Mouse (Mus musculus): ENCODE results near the gene Wdr91. TPM values are rescaled to one million over a fixed set of nuclear protein-coding genes. Genes with fewer than 3 reads are reported as not detected.

The Wdr91 gene
- 12.8 and 13.6 TPM in 2 replicates for polyA plus RNA-seq (2015; fragmentation: Nextera tagmentation; extraction: Ambion mirVana)

DNA sequence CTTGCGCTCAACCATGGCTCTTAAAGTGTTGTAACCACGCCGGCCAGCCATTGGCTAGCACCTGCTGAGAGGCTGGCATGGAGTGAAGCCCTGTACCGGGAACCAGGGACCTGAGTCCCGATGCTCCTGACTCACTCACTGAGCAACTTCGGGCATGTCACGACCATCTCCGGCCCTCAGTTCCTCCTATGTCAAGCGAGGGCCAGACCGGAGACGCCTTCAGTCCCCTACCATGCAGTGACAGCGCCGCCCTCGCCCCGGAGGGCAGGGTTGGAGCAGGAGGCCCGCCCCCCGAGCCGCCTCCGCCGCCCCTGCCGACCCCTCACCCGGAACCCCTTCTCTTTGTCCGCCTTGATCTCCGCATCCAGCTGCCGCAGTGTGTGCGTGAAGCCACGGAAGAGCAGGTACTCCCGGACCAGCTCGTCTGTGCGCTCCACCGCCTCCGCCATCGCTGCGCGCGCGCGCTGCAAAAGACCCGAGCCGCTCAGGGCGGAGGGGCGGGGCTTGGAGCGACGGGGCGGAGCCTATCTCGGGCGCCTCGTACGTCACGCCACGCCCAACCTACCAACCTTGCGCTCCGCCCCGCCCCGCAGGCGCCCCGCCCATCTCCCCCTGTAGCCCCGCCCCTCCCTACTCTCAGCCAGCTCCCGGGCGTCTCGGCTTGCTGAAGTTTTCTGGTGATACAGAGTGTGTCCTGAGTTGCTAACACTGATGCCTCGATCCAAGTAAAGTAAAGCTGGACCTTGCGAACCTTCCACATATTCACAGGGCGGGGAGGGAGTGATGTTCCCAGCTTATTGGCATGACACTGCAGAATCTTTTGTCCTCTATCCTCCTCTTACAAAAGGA is at the start of gene Wdr91:
Gene Wdr91 (minus strand): TSS at position 506 of the 849 bp plus-strand sequence.
- ATAC-seq (ENCODE audit: low read depth): peak; percentile 96
- Histone ChIP-seq H3K4me2 (peak within 1 kb of the TSS; percentile 73), H3K9ac (peak within 1 kb of the TSS; percentile 81), H3K4me3 (peak within 1 kb of the TSS; percentile 70), H3K4me1 (replicated peaks) (peaks cover 18% of the 10 kb centered on the region), H3K9me3 (no peaks in the 10 kb centered on the region), H3K27ac (replicated peaks) (peak within 1 kb of the TSS; percentile 91), H3K27me3 (no peaks in the 10 kb centered on the region), H3K36me3 (peaks cover 28% of the 10 kb centered on the region)
- WGBS: under 1% methylated on average over 64 of the region's 64 CpGs

DNA sequence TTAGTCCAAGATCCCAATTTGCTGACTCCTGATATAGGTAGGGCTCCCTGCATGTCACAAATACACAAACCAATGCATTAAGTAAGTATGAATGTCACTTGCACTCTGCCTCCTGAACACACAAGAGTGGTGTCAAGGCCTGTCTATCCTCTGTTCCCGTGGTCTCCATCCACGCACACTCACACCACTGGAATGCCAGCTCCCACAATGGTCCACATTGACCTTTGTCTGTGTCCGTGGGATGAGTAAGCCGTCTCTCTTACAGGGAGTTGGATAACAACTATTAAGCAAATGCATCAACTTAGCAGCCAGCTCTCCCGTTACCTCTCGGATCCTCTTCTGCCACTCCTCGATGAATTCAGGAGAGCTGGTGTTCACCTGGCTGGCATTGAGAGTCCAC is 48.5 kb upstream of the Wdr91 start:
- H3K4me3 ChIP-seq: no peak overlapping the region
- H3K9me3 ChIP-seq: no peaks in the 10 kb centered on the region
- no peaks in the 10 kb centered on the region for H3K27me3 ChIP-seq
- H3K9ac ChIP-seq: no peak overlapping the region
- H3K4me1 ChIP-seq (replicated peaks): peaks cover 11% of the 10 kb centered on the region; the same call in 1 of the 2 replicates
- no peak overlapping the region for H3K4me2 ChIP-seq
- WGBS: 88% methylated on average over 7 of the region's 7 CpGs
- H3K36me3 ChIP-seq: no peaks in the 10 kb centered on the region
- ATAC-seq (ENCODE audit: low read depth): no peak
- no peak overlapping the region for H3K27ac ChIP-seq (replicated peaks)

DNA sequence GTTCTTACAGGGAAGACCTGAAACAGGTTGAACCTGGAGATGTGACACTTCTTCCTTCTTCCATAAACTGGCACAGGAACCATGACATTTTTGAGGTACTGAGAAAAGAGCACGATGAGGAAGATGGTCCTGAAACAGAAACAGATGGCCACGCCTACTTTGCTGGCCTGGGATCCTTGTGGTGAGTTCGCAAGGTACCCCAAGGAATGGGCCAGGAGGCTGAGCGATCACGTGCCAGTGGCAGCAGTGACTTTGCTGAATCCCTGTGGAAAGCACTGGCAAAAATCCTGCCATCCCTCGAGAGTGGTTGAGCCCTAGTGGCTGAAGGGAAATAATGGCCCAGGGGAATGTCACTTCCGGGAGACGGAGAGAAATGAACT is 45.2 kb upstream of the Wdr91 start:
- H3K27ac ChIP-seq (replicated peaks): no peak overlapping the region
- H3K4me2 ChIP-seq: peak overlapping the region; percentile 45
- no peaks in the 10 kb centered on the region for H3K27me3 ChIP-seq
- H3K4me1 ChIP-seq (replicated peaks): peaks cover 11% of the 10 kb centered on the region; the same call in 1 of the 2 replicates
- H3K36me3 ChIP-seq: no peaks in the 10 kb centered on the region
- H3K4me3 ChIP-seq: no peak overlapping the region
- 52% methylated on average over 8 of the region's 8 CpGs for WGBS
- no peaks in the 10 kb centered on the region for H3K9me3 ChIP-seq
- no peak overlapping the region for H3K9ac ChIP-seq
- no peak for ATAC-seq (ENCODE audit: low read depth)

DNA sequence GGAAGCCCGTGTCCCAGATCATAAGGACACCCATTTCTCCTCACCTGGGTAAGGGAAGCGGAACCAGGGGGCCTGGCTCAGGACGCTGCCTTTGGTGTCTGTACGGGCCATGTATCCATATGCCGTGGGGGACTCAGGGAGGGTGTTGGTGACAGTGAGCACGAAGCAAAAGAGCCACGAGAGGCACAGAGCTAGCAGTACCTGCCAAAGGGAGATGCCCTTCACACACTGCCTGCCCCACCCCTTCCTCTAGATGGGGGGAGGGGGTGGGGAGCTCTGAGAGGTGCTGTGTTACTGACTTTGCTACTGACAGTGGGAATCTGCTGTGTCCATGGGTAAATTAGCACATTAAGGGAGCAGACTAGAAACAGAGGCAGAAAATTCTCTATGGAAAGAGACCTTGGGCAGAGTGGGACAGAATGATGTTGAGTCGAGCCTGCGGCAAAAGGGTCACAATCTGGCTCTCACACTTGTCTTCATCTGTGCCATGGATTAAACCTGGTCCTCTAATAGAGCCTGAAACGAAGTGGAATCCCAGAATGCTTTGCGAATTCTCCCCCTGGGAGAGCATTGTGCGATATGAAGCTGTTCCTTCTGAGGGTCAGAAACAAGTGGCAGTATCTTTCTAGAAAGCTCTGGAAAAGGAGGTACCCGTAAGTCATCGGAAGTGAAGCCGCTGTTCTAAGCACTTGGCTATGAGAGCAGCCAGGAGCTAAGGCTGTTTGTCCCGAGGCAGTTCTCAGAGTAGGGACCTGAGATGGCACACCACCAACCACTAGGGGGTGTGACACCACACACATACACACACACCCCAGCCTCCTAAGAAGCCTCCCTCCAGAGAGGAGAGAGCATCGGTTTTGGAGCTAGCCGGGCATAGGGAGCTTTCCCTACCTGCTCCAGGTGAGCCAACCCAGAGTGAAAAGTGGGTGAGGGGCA is 44.5 kb upstream of the Wdr91 start:
- no peaks in the 10 kb centered on the region for H3K27me3 ChIP-seq
- peaks cover 11% of the 10 kb centered on the region; the same call in 1 of the 2 replicates for H3K4me1 ChIP-seq (replicated peaks)
- H3K36me3 ChIP-seq: no peaks in the 10 kb centered on the region
- WGBS: 54% methylated on average over 18 of the region's 18 CpGs
- H3K4me3 ChIP-seq: 0 out of 2 replicates have a peak overlapping the region, but pooled peaks have one; percentile 11
- H3K9me3 ChIP-seq: no peaks in the 10 kb centered on the region
- no peak overlapping the region for H3K9ac ChIP-seq
- no peak overlapping the region for H3K27ac ChIP-seq (replicated peaks)
- ATAC-seq (ENCODE audit: low read depth): peak; percentile 85
- H3K4me2 ChIP-seq: peak overlapping the region; percentile 45

DNA sequence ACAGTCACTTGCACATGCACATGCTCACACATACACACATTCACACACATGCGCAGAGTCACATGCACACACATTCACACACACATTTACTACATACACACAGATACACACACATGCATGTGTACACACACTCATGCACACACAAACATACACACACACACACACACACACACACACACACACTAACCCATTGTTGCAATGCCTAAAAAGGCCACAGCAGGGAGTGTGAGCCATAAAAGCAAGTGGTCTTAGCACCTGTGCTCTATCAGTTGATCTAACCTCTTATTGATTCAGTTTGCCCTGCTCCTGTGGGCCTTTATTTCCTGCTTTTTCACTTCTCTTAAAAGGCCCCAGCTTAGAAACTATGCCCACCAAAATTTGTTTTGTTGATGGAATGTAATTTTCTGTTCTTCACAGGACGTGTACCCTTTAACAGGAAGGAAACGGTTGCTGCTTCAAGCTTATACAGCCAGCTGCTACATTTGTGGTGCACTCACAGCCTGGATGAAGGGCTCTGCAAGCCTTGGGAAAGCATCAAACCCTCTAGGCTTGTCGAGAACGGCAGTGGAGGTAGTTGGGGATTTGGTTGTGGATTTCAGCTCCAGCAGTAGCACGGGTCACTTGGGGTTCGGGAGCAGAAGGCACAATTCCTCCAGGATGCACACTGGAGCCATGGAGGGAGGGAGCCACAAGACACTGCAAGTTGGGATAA is 41.4 kb upstream of the Wdr91 start:
- Histone ChIP-seq H3K4me1 (replicated peaks) (peaks cover 15% of the 10 kb centered on the region; the same call in 1 of the 2 replicates), H3K9me3 (no peaks in the 10 kb centered on the region), H3K4me3 (no peak overlapping the region), H3K9ac (no peak overlapping the region), H3K36me3 (no peaks in the 10 kb centered on the region), H3K27ac (replicated peaks) (no peak overlapping the region), H3K27me3 (no peaks in the 10 kb centered on the region), H3K4me2 (no peak overlapping the region)
- WGBS: 72% methylated on average over 7 of the region's 7 CpGs
- ATAC-seq (ENCODE audit: low read depth): no peak

DNA sequence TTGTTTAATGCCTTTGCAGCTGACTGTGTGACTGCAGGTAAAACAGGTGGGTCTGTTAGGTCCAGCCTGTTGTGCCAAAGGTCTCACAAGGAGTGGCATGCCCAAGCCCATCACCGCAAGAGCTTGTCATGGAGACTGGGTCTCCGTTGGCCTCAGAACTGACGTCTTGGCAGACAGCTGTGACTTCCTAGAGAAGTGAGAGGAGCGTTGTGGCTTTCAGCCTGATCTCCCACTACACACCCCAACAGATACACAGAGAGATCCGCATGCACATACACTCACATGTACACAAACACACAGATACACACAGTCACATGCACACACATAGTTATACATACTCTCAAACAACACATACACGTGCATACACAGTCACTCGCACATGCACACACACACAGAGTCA is 40.8 kb upstream of the Wdr91 start:
- Histone ChIP-seq H3K4me1 (replicated peaks) (peaks cover 15% of the 10 kb centered on the region; the same call in 1 of the 2 replicates), H3K9ac (no peak overlapping the region), H3K9me3 (no peaks in the 10 kb centered on the region), H3K36me3 (no peaks in the 10 kb centered on the region), H3K4me2 (no peak overlapping the region), H3K27me3 (no peaks in the 10 kb centered on the region), H3K4me3 (no peak overlapping the region), H3K27ac (replicated peaks) (no peak overlapping the region)
- WGBS: 89% methylated on average over 7 of the region's 7 CpGs
- no peak for ATAC-seq (ENCODE audit: low read depth)

DNA sequence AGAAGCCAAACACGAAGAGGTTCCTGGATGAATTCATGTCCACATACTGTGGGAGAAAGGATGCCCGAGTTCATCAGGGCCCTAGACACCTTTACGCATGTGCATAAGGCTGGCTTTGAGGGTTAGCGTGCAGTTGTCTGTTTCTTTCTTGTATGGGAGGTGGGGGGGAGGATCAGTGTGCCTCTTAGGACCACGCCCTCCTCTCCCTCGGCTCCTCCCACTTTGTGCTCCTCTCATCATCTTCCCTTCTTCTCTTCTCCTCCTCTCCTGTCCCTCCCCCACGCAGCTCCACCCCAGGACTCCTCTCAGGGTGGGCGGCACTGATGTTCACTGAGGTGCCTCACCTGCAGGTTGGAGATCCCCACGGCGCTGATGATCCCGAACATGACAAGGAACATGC is 37.8 kb upstream of the Wdr91 start:
- H3K4me3 ChIP-seq: peak overlapping the region; percentile 13; the same call in 1 of the 2 replicates
- H3K9me3 ChIP-seq: no peaks in the 10 kb centered on the region
- H3K27me3 ChIP-seq: no peaks in the 10 kb centered on the region
- no peak overlapping the region for H3K9ac ChIP-seq
- H3K4me1 ChIP-seq (replicated peaks): peaks cover 4% of the 10 kb centered on the region; the same call in 1 of the 2 replicates
- no peak for ATAC-seq (ENCODE audit: low read depth)
- no peak overlapping the region for H3K27ac ChIP-seq (replicated peaks)
- H3K4me2 ChIP-seq: peak overlapping the region; percentile 43
- H3K36me3 ChIP-seq: no peaks in the 10 kb centered on the region
- 25% methylated on average over 11 of the region's 11 CpGs for WGBS

DNA sequence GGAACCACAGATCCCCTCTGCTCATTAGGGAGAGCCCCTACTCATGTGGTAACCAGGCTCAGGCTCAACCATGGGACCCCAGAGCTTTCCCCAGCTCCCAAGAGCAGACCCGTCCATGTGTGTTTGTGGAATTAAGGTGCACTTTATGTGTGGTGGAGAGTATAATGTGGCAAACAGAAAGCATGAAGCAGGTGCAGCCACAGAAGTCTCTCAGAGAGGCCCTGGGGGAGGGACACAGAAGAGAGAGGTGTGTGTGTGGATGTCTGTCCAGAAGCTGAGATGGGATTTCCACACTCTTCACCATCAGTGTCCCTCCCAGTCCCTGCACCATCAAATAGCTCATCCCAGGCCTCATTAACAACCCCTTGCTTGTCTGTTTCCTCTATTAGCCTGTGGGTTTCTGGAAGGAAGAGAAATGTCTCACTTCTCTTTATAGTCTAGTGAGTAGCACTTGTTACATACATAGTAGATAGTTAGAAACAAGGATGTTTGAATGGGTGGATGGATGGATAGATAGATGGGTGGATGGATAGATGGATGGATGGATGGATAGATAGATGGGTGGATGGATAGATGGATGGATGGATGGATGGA is 35.9 kb upstream of the Wdr91 start:
- Histone ChIP-seq H3K9ac (no peak overlapping the region), H3K4me1 (replicated peaks) (peaks cover 4% of the 10 kb centered on the region; the same call in 1 of the 2 replicates), H3K27ac (replicated peaks) (no peak overlapping the region), H3K36me3 (no peaks in the 10 kb centered on the region), H3K4me2 (no peak overlapping the region), H3K4me3 (no peak overlapping the region), H3K27me3 (no peaks in the 10 kb centered on the region), H3K9me3 (no peaks in the 10 kb centered on the region)
- no peak for ATAC-seq (ENCODE audit: low read depth)
- 91% methylated on average over 1 of the region's 1 CpGs for WGBS

DNA sequence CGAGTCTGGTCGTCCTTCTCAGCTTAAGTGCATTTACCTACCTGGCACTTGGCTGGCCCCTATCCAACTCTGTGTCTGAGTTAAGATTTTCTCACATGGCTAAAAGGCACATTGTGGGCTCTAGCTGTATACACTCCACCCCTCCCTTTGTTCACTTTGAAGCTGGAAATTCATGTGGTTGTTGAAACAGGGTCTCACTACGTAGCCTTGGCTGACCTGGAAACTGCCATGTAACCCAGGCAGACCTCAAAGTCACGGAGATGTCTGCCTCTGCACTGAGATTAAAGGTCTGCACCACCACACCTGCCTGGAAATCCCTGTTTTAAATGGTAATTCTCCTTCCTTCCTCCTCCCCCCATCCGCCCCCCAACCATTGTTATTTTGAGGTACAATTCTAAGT is 32.8 kb upstream of the Wdr91 start:
- no peak for ATAC-seq (ENCODE audit: low read depth)
- no peak overlapping the region for H3K27ac ChIP-seq (replicated peaks)
- no peaks in the 10 kb centered on the region for H3K36me3 ChIP-seq
- no peak overlapping the region for H3K9ac ChIP-seq
- no peak overlapping the region for H3K4me3 ChIP-seq
- no peaks in the 10 kb centered on the region for H3K27me3 ChIP-seq
- WGBS: 83% methylated on average over 5 of the region's 5 CpGs
- peaks cover 2% of the 10 kb centered on the region; the same call in 1 of the 2 replicates for H3K4me1 ChIP-seq (replicated peaks)
- no peaks in the 10 kb centered on the region for H3K9me3 ChIP-seq
- no peak overlapping the region for H3K4me2 ChIP-seq

DNA sequence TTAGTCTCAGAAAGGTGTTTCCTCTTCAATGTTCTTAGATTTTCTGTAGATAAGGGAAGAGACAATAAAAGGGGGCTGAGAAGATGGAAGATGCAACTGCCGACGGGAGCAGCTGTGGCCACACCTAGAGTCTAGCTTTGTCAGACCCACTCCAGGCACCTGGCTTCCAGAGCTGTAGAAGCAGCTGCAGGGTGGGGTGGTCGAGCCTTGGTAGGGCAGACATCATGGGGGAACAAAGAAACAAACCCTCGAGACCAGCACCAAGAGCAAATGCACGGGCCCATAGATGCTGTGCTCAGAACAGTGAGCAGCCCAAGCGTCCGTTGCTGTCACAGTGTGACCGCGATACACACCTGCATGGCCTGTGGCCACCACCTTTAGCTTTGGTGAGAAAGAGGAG is 31.8 kb upstream of the Wdr91 start:
- no peak overlapping the region for H3K4me2 ChIP-seq
- no peak overlapping the region for H3K4me3 ChIP-seq
- no peaks in the 10 kb centered on the region for H3K9me3 ChIP-seq
- H3K36me3 ChIP-seq: no peaks in the 10 kb centered on the region
- no peak overlapping the region for H3K9ac ChIP-seq
- 90% methylated on average over 9 of the region's 9 CpGs for WGBS
- H3K27ac ChIP-seq (replicated peaks): no peak overlapping the region
- no peak for ATAC-seq (ENCODE audit: low read depth)
- H3K4me1 ChIP-seq (replicated peaks): no peaks in the 10 kb centered on the region
- no peaks in the 10 kb centered on the region for H3K27me3 ChIP-seq

DNA sequence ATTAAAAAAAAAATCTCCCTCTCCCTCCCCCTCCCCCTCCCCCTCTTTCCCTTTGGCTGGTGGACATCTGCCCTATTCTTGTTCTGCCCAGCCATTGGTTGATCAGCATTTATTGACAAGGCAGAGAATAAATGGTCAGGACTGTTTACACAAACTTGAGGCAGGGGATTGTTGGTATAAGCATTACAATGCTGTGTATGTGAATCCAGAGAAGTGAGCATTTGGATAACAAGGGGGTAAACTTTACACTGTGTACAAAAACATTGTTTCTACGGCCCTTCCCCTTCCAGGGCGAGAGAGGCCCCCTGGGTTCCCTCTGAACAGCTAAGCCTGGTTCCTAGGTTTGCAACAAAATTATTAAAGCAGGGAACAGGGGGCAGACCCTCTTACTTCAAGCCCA is 30.8 kb upstream of the Wdr91 start:
- H3K36me3 ChIP-seq: no peaks in the 10 kb centered on the region
- no peak for ATAC-seq (ENCODE audit: low read depth)
- no peak overlapping the region for H3K4me2 ChIP-seq
- H3K27ac ChIP-seq (replicated peaks): no peak overlapping the region
- no peak overlapping the region for H3K9ac ChIP-seq
- H3K9me3 ChIP-seq: no peaks in the 10 kb centered on the region
- H3K27me3 ChIP-seq: no peaks in the 10 kb centered on the region
- 77% methylated on average over 2 of the region's 2 CpGs for WGBS
- no peaks in the 10 kb centered on the region for H3K4me1 ChIP-seq (replicated peaks)
- H3K4me3 ChIP-seq: no peak overlapping the region

Data from neural tube, embryonic 13.5 days (tissue).